Mouse (Mus musculus): Measurements from ENCODE around the gene Pnma1. TPM values are rescaled to one million over a fixed set of nuclear protein-coding genes. Genes with fewer than 3 reads are reported as not detected.

Pnma1 gene
- 3.2 TPM in 2 replicates for polyA plus RNA-seq (2012; rRNA removed)

- peak; percentile 97 for DNase-seq (ENCODE audit: low read depth)
- TF ChIP-seq POLR2A (IDR thresholded peaks at IDR 0.05; ENCODE audit: borderline replicate concordance, extremely low read depth, insufficient read depth, insufficient read length, poor library complexity, severe bottlenecking): peak; percentile 32; the same call in 1 of the 2 replicates
- TF ChIP-seq CTCF (IDR thresholded peaks at IDR 0.05; ENCODE audit: borderline replicate concordance, extremely low read depth, insufficient read depth, insufficient read length): peak; percentile 48; the same call in 1 of the 2 replicates
Measured at GRCm38 (mm10) chr12:84147954-84148621, at the start of gene Pnma1. Gene Pnma1 (minus strand): TSS chr12:84148489.

DNA sequence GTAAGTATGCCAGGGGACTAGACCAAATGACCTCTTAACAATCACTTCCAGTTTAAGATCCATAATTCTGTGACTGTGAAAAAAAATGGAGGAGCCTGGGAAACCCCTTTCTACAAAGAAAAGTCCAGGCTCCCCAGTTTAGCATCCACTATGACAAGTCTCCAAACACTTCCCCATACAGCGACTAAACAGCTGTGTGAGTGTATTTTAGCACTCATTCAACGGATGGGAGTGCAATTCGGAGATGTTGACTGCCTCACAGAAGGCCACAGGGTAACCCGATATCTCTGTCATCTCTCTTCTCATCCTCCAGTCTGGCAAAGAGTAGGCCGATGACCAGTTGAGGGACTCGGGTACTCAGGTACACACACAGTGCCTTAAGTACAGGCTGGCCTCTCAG, 46.9 kb upstream of the Pnma1 start:
- no peak for DNase-seq (ENCODE audit: low read depth)
- TF ChIP-seq POLR2A (IDR thresholded peaks at IDR 0.05; ENCODE audit: borderline replicate concordance, extremely low read depth, insufficient read depth, insufficient read length, poor library complexity, severe bottlenecking): no peak
- no peak for TF ChIP-seq CTCF (IDR thresholded peaks at IDR 0.05; ENCODE audit: borderline replicate concordance, extremely low read depth, insufficient read depth, insufficient read length)

DNA sequence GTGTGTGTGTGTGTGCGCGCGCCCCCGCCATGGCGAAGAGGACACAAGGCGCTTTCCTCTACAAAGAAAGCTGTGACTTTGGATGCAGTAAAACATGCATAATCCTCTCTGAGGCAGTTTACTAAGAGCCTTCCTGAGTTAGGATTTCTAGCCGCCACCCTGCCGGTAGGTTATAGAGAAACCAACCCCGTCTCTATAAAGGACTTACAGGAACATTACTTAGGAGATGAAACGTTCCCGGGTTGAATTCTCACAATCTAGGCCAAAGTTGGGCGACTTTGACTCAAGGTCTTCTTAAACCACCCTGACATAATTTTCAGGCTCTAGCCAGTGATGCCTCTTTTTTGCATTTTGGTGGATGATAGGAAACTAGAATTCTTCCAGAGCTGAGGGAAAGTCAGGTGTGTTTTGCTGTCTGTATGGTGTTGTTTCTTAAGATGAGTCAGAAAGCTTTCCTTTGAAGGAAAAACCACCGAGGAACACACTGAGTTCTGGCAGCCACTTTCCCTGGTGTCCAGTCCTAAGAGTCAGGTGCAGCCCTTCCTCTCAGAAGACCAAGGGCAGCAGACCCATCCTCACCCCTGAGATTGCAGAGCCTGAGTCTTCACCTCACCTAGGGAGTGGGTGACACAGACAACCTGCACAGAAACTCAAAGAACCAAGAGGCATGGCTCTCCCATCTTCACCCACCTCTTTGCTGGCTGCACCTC, 46.3 kb upstream of the Pnma1 start:
- DNase-seq (ENCODE audit: low read depth): no peak
- TF ChIP-seq CTCF (IDR thresholded peaks at IDR 0.05; ENCODE audit: borderline replicate concordance, extremely low read depth, insufficient read depth, insufficient read length): no peak
- TF ChIP-seq POLR2A (IDR thresholded peaks at IDR 0.05; ENCODE audit: borderline replicate concordance, extremely low read depth, insufficient read depth, insufficient read length, poor library complexity, severe bottlenecking): no peak

DNA sequence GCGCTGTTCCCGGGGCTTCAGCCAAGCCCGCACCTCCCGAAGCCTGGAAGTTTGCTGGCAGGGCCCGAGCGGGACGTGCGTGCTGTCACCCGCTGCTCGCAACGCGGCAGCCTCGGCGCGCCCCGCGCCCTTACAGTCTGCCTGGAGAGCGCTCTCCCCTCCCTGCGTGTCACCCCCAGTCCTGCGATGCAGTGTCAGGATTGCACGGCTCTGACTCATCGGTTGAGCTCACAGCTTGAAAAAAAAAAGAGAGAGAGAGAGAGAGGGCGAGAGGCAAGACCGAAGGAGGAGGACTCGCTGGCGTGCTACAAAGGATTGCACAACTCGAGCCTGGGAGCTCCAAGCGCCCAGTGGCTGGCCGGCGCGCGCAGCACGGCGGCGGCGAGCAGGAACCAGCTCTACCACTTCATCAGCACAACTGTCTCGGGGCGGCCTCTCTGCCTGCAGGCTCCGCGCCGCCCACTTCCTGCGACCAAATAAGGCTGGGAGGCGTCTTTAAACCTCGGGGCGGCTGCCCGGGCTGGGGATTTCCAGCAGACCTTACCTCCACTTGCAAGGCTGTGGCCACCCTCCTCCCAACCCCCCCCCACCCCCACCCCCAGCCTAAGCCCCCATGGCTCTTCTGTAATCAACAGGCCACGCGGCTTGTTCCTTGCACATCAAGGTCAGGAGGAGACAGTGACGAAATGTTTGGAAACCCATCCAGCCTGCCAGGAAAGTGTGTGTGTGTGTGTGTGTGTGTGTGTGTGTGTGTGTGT, 45.5 kb upstream of the Pnma1 start:
- peak; percentile 96 for DNase-seq (ENCODE audit: low read depth)
- TF ChIP-seq POLR2A (IDR thresholded peaks at IDR 0.05; ENCODE audit: borderline replicate concordance, extremely low read depth, insufficient read depth, insufficient read length, poor library complexity, severe bottlenecking) (peak; percentile 93), CTCF (IDR thresholded peaks at IDR 0.05; ENCODE audit: borderline replicate concordance, extremely low read depth, insufficient read depth, insufficient read length) (no peak)

DNA sequence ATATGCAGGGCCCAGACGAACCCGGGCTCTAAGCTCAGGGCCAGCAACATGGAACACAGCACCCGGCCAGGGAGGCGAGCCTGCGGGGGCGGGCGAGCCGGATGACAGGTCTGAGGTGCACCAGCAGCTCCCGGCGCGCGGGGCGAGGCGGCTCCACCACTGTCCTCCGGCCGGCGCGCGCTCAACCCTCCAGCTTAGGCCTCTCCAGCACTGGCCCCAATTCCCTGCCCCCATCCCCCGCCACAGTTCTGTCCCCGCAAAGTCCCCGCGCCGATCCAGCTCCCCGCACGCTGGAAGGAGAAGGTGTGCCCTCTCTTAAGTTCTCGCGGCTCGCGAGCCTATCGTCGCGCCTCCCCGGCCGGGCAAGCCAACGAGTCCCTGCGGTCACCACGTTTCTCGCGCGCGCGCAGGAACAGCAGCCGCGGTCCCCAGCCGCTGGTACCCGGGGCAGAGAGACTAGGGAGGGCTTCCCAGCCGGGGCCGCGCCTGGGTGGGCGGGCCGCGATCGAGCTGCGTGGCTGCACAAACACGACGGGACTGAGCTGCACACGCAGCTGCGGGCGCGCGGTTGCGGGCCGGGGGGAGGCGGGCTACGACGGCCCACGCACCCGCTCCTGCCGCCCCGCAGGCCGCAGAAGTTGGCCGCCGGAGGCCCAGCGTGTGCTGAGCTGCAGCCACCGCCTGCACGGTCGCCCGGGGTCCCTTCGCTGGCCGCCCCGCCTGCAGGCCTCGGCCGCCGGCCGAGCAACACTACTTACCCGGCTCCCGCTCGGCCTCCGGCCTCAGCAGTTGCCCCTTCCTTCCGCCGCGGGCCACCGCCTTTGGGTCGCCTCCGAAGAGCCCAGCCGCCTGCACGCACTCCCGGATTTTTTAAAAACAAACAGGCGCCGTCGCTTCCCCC, 44.7 kb upstream of the Pnma1 start:
- DNase-seq (ENCODE audit: low read depth): peak; percentile 81
- no peak for TF ChIP-seq CTCF (IDR thresholded peaks at IDR 0.05; ENCODE audit: borderline replicate concordance, extremely low read depth, insufficient read depth, insufficient read length)
- TF ChIP-seq POLR2A (IDR thresholded peaks at IDR 0.05; ENCODE audit: borderline replicate concordance, extremely low read depth, insufficient read depth, insufficient read length, poor library complexity, severe bottlenecking): peak; percentile 54

DNA sequence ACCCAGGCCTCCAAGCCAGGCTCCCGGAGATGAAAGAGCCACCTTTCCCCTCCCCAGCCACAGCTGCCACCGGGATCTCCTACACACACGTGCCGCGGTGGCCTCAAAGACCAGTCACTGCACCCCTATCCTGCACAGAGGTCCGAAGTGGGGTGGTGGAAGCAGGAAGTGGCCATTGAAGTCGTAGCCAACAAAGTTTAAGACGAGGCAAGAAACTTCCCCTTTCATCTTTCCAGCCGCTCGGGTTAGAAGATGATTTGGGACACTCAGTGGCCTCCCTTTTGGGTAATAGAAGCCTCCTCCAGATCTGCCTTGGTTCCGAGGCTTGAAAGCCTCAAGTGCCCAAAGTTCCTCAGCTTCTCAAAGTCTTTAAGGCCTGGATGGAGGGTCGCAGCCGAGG, 44.0 kb upstream of the Pnma1 start:
- TF ChIP-seq CTCF (IDR thresholded peaks at IDR 0.05; ENCODE audit: borderline replicate concordance, extremely low read depth, insufficient read depth, insufficient read length): no peak
- no peak for TF ChIP-seq POLR2A (IDR thresholded peaks at IDR 0.05; ENCODE audit: borderline replicate concordance, extremely low read depth, insufficient read depth, insufficient read length, poor library complexity, severe bottlenecking)
- peak; percentile 15 for DNase-seq (ENCODE audit: low read depth)

DNA sequence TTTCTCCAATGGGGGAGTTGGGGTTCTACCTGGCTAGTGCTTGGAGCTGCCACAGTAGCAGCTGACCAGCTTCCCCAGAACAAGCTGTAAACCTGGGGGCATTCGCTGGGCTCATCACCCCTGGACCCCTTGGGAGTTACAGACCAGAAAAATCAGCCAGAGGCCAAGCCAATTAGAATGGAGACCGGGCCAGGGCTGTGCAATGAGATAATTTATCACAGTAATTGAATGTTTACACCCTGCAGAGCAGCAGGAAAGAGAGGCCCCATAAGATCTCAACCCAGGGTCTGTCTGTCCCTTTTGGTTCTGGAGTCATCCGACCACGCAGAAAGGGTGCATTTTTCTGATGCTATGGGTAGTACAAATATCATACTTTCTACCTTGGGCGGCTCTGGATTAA, 43.5 kb upstream of the Pnma1 start:
- peak; percentile 44 for DNase-seq (ENCODE audit: low read depth)
- TF ChIP-seq CTCF (IDR thresholded peaks at IDR 0.05; ENCODE audit: borderline replicate concordance, extremely low read depth, insufficient read depth, insufficient read length) (no peak), POLR2A (IDR thresholded peaks at IDR 0.05; ENCODE audit: borderline replicate concordance, extremely low read depth, insufficient read depth, insufficient read length, poor library complexity, severe bottlenecking) (no peak)

GRCm38 (mm10) chr12:84191190-84191589, 42.9 kb upstream of the Pnma1 start:
- peak; percentile 54 for DNase-seq (ENCODE audit: low read depth)
- TF ChIP-seq POLR2A (IDR thresholded peaks at IDR 0.05; ENCODE audit: borderline replicate concordance, extremely low read depth, insufficient read depth, insufficient read length, poor library complexity, severe bottlenecking) (no peak), CTCF (IDR thresholded peaks at IDR 0.05; ENCODE audit: borderline replicate concordance, extremely low read depth, insufficient read depth, insufficient read length) (no peak)

- TF ChIP-seq POLR2A (IDR thresholded peaks at IDR 0.05; ENCODE audit: borderline replicate concordance, extremely low read depth, insufficient read depth, insufficient read length, poor library complexity, severe bottlenecking): no peak
- no peak for TF ChIP-seq CTCF (IDR thresholded peaks at IDR 0.05; ENCODE audit: borderline replicate concordance, extremely low read depth, insufficient read depth, insufficient read length)
- peak; percentile 41 for DNase-seq (ENCODE audit: low read depth)
Measured at GRCm38 (mm10) chr12:84190151-84190820, 42.0 kb upstream of the Pnma1 start.

- DNase-seq (ENCODE audit: low read depth): peak; percentile 40
Measured at GRCm38 (mm10) chr12:84188881-84189444, 40.7 kb upstream of the Pnma1 start.

More at GRCm38 (mm10) chr12:84188881-84189444, 40.7 kb upstream of the Pnma1 start:
- TF ChIP-seq CTCF (IDR thresholded peaks at IDR 0.05; ENCODE audit: borderline replicate concordance, extremely low read depth, insufficient read depth, insufficient read length): no peak
- TF ChIP-seq POLR2A (IDR thresholded peaks at IDR 0.05; ENCODE audit: borderline replicate concordance, extremely low read depth, insufficient read depth, insufficient read length, poor library complexity, severe bottlenecking): no peak
